Mouse (Mus musculus) lung, postnatal 14 days (tissue): ENCODE data around the gene Mbd6.

Source experiments
- DNase-seq: peaks from one replicate; pipeline ENCODE4 v3.0.0; 2021

The Mbd6 gene

GRCm38 (mm10) chr10:127261706-127262547 is 26.9 kb downstream of the Mbd6 start:
- no peak for DNase-seq

- DNase-seq, result no peak
These were observed 30.3 kb downstream of the Mbd6 start for GRCm38 (mm10) chr10:127258489-127258888.

DNA sequence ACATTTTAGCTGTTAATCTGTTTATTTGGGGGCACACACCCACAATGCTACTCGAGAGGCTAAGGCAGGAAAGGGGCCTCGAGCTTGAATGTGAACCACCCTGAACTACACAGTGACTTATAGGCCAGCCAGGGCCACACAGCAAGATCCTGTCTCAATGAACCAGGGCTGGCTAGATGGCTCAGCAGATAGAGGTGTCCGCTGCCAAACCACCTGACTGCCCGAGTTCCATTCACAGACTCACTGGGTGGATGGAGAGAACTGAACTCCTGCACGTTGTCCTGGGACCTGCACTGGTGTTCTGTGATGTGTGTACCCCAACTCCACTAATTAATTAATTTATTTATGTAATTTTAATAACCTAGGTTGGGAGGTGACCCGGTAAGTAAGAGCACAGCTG is 31.0 kb downstream of the Mbd6 start:
- no peak for DNase-seq

DNA sequence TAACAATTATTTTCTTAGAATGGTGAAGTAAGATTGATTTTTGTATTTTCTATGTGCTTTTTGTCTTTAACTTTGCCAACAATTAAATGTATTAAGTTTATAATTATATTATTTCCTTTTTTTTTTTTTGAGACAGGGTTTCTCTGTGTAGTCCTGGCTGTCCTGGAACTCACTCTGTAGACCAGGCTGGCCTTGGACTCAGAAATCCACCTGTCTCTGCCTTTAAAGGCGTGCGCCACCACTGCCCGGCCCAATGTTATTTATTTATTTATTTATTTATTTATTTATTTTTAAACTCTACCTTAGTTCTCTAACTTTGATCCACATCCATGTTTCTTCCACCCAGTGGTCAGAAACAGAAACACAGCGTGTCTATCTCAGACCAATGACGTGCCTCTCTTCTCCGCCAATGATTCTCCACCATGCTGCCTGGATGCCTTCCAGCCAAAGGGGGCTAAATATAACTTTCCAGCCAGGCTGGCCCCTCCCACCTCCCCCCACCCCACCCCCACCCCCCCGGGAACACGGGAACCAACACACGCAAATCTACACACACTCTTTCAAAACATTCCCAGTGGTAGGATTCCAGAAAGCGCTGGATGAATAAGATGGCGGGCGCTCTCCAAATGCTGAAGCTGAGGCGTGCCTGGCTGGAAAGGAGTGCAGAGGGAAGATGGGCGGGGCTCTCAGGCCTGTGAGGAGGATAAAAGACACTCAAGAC is 33.0 kb downstream of the Mbd6 start:
- DNase-seq, result peak; percentile 73

DNA sequence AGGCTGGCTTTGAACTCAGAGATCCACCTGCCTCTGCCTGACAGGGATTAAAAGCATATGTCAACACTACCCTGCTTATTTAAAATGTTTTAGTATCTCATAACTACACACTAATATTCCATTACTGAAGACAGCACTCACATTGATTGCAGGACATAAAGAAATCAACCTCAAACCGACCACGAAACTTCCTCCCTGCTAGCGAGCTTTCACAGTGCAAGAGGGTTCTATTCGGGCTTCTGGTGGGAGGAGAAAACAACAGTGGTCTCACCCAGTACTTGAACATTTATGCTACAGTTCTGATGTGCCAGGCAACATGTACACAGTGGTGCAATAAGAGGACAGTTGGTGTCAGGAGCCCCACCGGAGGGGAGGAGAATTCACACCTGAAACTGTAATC is 38.0 kb downstream of the Mbd6 start:
- no peak for DNase-seq

DNA sequence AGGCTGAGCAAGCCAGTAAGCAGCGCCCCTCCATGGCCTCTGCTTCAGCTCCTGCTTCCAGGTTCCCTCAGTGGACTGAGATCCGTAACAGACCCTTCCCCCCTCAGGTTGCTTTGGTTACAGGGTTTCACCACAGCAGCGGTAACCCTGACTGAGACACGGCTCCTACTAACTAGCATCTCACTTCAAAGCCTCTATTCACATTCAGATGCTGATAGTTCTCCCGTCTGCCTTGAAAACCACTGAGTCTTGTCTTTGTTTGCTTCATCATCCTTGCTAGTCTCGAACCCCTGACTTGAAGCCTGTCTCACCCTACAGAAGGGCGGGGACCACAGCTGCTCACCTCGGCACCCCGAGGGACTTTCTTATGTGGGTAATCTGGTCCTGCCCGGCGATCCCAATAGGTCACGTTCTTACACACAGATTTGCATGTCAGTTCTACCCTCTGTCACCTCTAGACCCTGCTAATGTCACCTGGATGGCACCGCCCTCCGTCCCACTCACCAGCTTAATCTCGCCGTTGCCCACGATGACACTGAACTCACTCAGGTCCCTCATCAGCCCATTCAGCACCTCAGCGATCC is 50.5 kb downstream of the Mbd6 start:
- DNase-seq, result no peak

- DNase-seq, result no peak
These were observed 52.3 kb downstream of the Mbd6 start for GRCm38 (mm10) chr10:127236541-127236940.

DNA sequence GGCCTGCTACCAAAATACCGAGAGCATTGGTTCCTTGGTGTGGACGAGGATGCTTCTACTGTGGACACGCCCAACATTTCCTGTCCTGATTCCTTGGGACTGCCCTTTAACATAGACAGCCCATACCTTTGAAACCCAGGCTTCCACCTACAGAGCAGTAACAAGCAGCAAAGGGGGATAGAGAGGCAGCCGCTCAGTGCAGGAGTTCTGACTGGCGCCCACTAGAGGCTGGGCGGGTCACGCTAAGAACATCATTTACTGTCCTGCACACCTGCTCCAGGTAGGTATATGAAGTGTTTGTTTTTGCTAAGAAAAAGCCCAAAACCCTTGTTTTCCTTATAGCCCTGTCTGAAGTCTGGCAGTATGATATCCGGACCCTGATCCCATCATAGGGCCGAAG is 55.7 kb downstream of the Mbd6 start:
- no peak for DNase-seq
